Mouse (Mus musculus) liver, adult 2 months (tissue): ENCODE data around the gene Atp6v0d1. TPM values are rescaled to one million over a fixed set of nuclear protein-coding genes. Genes with fewer than 3 reads are reported as not detected.

Experiments used
- DNase-seq: peaks from one replicate; pipeline ENCODE4 v3.0.0-alpha.2; 2011; ENCODE audit warnings: low read depth, low spot score; ENCODE audit errors: extremely low read depth
- H3K27ac ChIP-seq: fragments of 200-500 bp; replicated peaks from 2 replicates; pipeline ENCODE4 v1.5.1; 2012; ENCODE audit warnings: low read depth, mild to moderate bottlenecking, control low read depth, inconsistent platforms, low read length; ENCODE audit not compliant: insufficient read depth
- H3K27me3 ChIP-seq: fragments of 200-500 bp; 2 replicates; pipeline ENCODE4 v1.6.1; 2012; ENCODE audit warnings: mild to moderate bottlenecking, moderate library complexity, low read length, inconsistent platforms; ENCODE audit not compliant: control insufficient read depth, insufficient read depth
- H3K36me3 ChIP-seq: fragments of 200-500 bp; 2 replicates; pipeline ENCODE4 v1.6.1; 2012; ENCODE audit warnings: low read length, inconsistent platforms; ENCODE audit not compliant: control insufficient read depth, insufficient read depth
- H3K4me1 ChIP-seq: fragments of 200-500 bp; 2 replicates; pipeline ENCODE4 v1.6.1; 2011; ENCODE audit warnings: low read length; ENCODE audit not compliant: control insufficient read depth, insufficient read depth
- H3K4me3 ChIP-seq: fragments of 200-500 bp; 2 replicates; pipeline ENCODE4 v1.5.1; 2011; ENCODE audit warnings: low read depth, mild to moderate bottlenecking, control low read depth, low read length, moderate library complexity; ENCODE audit not compliant: insufficient read depth
- H3K79me2 ChIP-seq: fragments of 200-500 bp; 2 replicates; pipeline ENCODE4 v1.6.1; 2012; ENCODE audit warnings: inconsistent platforms, mild to moderate bottlenecking, low read length, moderate library complexity; ENCODE audit not compliant: control insufficient read depth, insufficient read depth
- H3K9ac ChIP-seq: fragments of 200-500 bp; 2 replicates; pipeline ENCODE4 v1.6.1; 2012; ENCODE audit warnings: low read depth, mild to moderate bottlenecking, control low read depth, inconsistent platforms, low read length
- CTCF ChIP-seq: fragments of 200-500 bp; IDR thresholded peaks from 2 replicates; pipeline ENCODE4 v1.5.1; 2011; ENCODE audit warnings: low read depth, low read length, control low read depth
- POLR2A ChIP-seq: fragments of 200-500 bp; IDR thresholded peaks from 2 replicates; pipeline ENCODE4 v1.6.1; 2011; ENCODE audit warnings: low read length, control low read depth; ENCODE audit not compliant: insufficient read depth; ENCODE audit errors: extremely low read depth
- WGBS: fragments of 180-500 bp; shearing (Covaris S2); methylation state at CpG from one replicate; pipeline ENCODE4 v1.1.7; 2018; 5-methylcytosine and 5-hydroxymethylcytosine counted together
- polyA plus RNA-seq: library from polyadenylated mRNA; depleted of rRNA; stranded (reverse); fragments of >200 nt; gene quantifications from 2 replicates; pipeline ENCODE4 v1.2.3, GENCODE M21; 2012
- total RNA-seq: library from RNA; depleted of rRNA; stranded (reverse); fragments of >200 nt; gene quantifications from 2 replicates; pipeline ENCODE4 v1.2.3, GENCODE M21; 2014

Gene Atp6v0d1
- total and polyA plus RNA-seq, 2 experiments, result 63.5 to 82.0 TPM

DNA sequence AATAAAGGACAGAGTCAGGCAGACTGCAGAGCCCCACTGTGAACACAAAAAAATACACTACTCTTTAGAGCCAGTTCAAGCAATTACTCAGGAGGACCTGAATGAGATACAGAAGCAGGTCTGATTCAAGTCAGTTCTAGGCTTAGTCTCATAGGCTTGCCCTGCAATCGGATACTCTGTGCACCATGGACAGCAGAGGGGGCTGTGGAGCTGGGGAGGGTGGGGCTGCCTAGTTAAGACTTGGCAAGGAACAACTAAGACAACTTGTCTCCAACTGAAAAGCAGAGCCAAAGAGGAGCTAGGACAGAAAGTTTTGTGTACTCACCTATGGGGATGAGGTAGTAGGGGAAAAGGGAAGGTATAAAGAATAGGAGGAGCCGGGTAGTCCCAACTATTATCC is 34.1 kb downstream of the Atp6v0d1 start:
- Histone ChIP-seq H3K27me3 (no peaks in the 10 kb centered on the region), H3K79me2 (no peaks in the 10 kb centered on the region), H3K36me3 (peaks cover 15% of the 10 kb centered on the region), H3K9ac (no peak overlapping the region), H3K27ac (no peak overlapping the region), H3K4me3 (no peak overlapping the region), H3K4me1 (no peaks in the 10 kb centered on the region; the same call in 1 of the 2 replicates)
- DNase-seq, result peak; percentile 32
- no peak for TF ChIP-seq POLR2A
- TF ChIP-seq CTCF, result peak; percentile 77
- WGBS, result 66% methylated on average over 2 of the region's 2 CpGs

DNA sequence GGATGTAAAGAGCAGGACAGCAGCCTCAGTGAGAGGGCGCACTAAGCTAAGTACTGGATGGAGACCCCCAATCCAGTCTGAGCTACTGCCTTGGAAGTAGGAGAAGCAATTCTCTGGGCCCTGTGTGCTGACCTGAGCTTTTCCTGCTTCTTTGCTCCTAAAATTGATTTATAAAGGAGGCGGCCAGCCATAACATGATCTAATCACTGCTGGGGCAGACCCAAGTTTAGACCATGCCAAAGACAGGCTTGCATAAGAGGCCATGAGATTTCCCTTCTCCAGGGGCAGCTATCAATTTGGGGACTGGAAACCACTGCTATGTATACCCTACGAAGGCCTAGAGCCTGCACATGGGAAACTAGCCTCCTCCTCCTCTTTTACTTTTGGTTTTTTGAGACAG is 36.6 kb downstream of the Atp6v0d1 start:
- H3K79me2 ChIP-seq, result no peaks in the 10 kb centered on the region
- H3K4me3 ChIP-seq, result no peak overlapping the region
- H3K27ac ChIP-seq, result no peak overlapping the region
- no peak overlapping the region for H3K9ac ChIP-seq
- no peaks in the 10 kb centered on the region; the same call in 1 of the 2 replicates for H3K4me1 ChIP-seq
- H3K27me3 ChIP-seq, result no peaks in the 10 kb centered on the region
- no peak for TF ChIP-seq POLR2A
- no peak for TF ChIP-seq CTCF
- peaks cover 17% of the 10 kb centered on the region for H3K36me3 ChIP-seq
- DNase-seq, result peak; percentile 58
- 52% methylated on average over 3 of the region's 3 CpGs for WGBS

DNA sequence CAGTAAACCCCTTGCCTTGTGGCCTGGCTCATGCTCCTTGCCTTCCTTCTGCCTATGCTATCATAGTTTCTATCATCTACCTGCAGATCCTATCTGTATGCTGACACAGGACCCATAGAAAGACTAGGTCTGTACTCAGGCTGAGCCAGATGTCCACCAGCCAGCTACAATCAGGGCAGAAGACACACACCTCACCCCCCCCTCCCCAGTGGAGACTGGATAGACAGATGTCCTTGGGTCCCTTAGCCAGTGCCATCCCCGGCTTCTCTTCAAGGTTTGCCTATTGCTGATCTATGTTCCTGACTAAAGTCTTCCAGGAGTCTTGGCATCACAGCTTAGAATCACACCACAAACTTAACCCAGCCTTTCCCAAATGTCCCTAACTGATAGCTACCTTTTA is 37.6 kb downstream of the Atp6v0d1 start:
- Histone ChIP-seq H3K27me3 (no peaks in the 10 kb centered on the region), H3K27ac (no peak overlapping the region), H3K4me1 (no peaks in the 10 kb centered on the region; the same call in 1 of the 2 replicates), H3K4me3 (no peak overlapping the region), H3K36me3 (peaks cover 21% of the 10 kb centered on the region), H3K9ac (no peak overlapping the region), H3K79me2 (no peaks in the 10 kb centered on the region)
- WGBS, result 100% methylated on average over 1 of the region's 1 CpGs
- DNase-seq, result no peak
- TF ChIP-seq CTCF, result no peak
- TF ChIP-seq POLR2A, result no peak

DNA sequence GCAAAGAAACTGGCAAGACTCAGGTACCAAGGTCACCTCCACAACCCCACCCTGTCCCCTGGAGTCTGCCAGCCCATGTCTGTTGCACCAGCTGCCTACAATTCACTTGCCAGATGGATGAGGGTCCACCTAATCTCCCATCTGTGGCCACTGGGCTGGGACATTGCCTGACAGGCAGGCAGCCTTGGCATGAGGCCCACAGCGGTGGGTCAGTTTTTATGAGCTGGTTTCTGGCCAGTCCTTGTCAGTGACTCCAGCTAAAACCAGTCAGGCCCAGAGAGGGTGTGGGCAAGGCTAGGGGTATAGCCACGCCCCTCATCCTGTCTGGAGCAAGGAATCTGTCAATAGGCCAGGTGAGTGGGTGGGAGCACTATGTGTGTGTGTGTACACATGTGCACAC is 38.7 kb downstream of the Atp6v0d1 start:
- no peak for DNase-seq
- WGBS, result 90% methylated on average over 2 of the region's 2 CpGs
- Histone ChIP-seq H3K9ac (no peak overlapping the region), H3K36me3 (peaks cover 19% of the 10 kb centered on the region), H3K79me2 (no peaks in the 10 kb centered on the region), H3K27ac (no peak overlapping the region), H3K4me3 (no peak overlapping the region), H3K4me1 (no peaks in the 10 kb centered on the region), H3K27me3 (no peaks in the 10 kb centered on the region)
- no peak for TF ChIP-seq POLR2A
- no peak for TF ChIP-seq CTCF

DNA sequence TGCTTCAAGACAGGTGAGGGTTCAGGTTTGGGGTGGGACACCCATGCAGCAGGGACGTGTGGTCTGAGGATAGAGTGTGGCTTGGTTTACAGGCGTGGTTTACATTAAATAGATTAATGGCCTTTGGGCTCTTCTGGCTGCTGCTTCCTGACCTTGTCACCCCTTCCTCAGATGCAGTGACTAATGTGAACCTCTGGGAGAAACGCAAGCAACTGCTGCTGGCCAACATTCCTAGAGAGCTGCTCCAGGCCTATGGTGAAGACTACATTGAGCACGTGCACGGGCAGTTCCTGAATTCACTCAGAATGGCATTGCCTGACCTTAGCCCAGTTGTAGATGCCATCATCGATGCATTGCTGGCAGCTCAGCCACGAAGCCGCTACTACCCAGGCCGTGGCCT is 43.0 kb downstream of the Atp6v0d1 start:
- Histone ChIP-seq H3K9ac (no peak overlapping the region), H3K4me3 (no peak overlapping the region), H3K36me3 (peaks cover 19% of the 10 kb centered on the region), H3K4me1 (peaks cover 6% of the 10 kb centered on the region), H3K79me2 (no peaks in the 10 kb centered on the region), H3K27ac (no peak overlapping the region), H3K27me3 (no peaks in the 10 kb centered on the region)
- TF ChIP-seq CTCF (no peak), POLR2A (no peak)
- WGBS, result 81% methylated on average over 9 of the region's 9 CpGs
- DNase-seq, result no peak

DNA sequence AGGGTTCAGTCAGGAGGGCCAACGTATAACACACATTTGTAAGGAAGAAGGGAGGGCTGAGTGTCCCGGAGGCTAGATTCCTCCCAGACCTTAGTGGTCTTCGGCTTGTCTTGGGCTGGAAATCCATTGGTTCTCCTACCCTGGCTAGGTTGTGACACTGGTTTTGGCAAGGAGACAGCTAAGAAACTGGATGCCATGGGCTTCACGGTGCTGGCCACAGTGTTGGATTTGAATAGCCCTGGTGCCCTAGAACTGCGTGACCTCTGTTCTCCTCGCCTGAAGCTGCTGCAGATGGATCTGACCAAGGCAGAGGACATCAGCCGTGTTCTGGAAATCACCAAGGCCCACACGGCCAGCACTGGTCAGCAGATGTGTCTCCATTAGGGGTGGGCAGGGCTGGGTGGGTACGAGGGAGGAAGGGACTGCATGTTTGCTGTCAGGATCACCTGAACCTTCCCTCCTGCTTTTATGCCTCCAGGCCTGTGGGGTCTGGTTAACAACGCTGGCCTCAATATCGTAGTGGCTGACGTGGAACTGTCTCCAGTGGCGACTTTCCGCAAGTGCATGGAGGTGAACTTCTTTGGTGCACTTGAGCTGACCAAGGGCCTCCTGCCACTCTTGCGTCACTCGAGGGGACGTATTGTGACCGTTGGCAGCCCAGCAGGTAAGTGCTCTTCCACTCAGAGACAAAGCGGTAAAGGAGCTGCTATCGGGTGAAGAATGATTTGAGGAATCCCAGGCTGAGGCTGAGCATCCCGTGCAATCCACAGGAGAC is 43.7 kb downstream of the Atp6v0d1 start:
- WGBS, result 86% methylated on average over 21 of the region's 21 CpGs
- H3K4me3 ChIP-seq, result no peak overlapping the region
- TF ChIP-seq POLR2A (no peak), CTCF (no peak)

More for the DNA sequence above, 43.7 kb downstream of the Atp6v0d1 start:
- Histone ChIP-seq H3K9ac (no peak overlapping the region), H3K36me3 (peaks cover 12% of the 10 kb centered on the region; the same call in 1 of the 2 replicates), H3K27ac (no peak overlapping the region), H3K27me3 (no peaks in the 10 kb centered on the region), H3K4me1 (peaks cover 6% of the 10 kb centered on the region), H3K79me2 (no peaks in the 10 kb centered on the region)
- no peak for DNase-seq
